8 mouse cellular contexts compared by ENCODE assay signal in the genomic region with DNA sequence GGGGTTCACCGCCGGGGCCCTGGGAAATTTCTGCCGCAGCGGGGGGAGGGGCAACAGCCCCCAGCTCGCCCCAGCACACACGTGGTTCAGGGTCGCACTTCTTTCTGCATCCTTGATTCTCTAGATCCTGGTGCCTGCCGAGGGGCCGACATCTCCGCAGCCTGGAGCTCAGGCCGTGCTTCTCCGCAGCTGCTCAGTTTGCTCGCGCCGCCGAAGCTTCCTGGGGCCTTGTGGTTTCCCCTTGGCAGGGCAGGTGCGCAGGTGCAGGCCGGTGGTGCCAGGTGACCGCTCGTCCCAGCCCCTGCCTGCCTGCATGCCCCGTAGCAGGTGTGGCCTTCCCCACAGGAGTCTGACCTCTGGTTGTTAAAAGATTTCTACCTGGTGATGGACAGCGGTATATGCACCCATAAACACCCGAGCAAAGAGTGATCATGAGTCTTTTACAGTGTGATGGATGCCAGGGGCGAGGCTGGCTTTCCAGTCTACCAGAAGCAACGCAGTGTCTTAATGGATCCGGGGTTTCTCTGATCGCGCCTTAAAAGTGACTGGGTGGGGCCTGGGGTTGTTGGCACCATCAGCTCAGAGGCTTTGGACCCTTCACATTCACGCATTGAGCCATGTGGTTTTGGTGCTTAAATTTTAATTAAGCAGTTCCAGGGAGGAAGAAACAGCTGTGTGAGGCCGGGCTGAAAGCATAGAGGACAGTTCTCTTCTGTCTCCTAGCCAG. TPM values are rescaled to one million over a fixed set of nuclear protein-coding genes. Genes with fewer than 3 reads are reported as not detected.
DNase-seq lines count a peak whose midpoint lies in the region.

No protein-coding gene starts in this region.

- DNase-seq in ovary, postnatal 36 days (ENCODE audit: low spot score), result peak; percentile 27
- DNase-seq in ovary, adult 18-20 months (ENCODE audit: low spot score), result no peak
- peak; percentile 59 for DNase-seq in embryo, embryonic 10 days (ENCODE audit: low spot score)
- peak; percentile 11 to 13 for DNase-seq in heart, postnatal 10 days
- DNase-seq in layer of hippocampus, adult 18-20 months (ENCODE audit: low spot score in 2 of 2), result peak; percentile 11 to 47
- DNase-seq in spleen, adult 18-20 months, result peak; percentile 7 to 29
- no peak for DNase-seq in gastrocnemius, postnatal 36 days

- no peaks in the 10 kb centered on the region for H3K36me3 ChIP-seq in megakaryocyte, embryonic 14.5 days (replicated peaks; ENCODE audit: low read length)

- peak overlapping the region; percentile 90 for H3K4me3 ChIP-seq in megakaryocyte, embryonic 14.5 days (replicated peaks)

- intact Hi-C loops in heart, postnatal 10 days (cut with DNase I), result no loop called here
- intact Hi-C loops in gastrocnemius, postnatal 36 days (cut with DNase I), result no loop called here

- peaks cover 12% of the 10 kb centered on the region; the same call in 1 of the 2 replicates for H3K9me3 ChIP-seq in megakaryocyte, embryonic 14.5 days

- peaks cover 21% of the 10 kb centered on the region for H3K4me1 ChIP-seq in megakaryocyte, embryonic 14.5 days

- H3K27me3 ChIP-seq in megakaryocyte, embryonic 14.5 days (replicated peaks), result peaks cover 5% of the 10 kb centered on the region

RNA-seq across cellular contexts. Expression of gene Dnajc6, which starts 12.6 kb away (rescaled TPM):
- total RNA-seq in heart, postnatal 10 days (2021), result under 1 TPM; 0.50 to 0.55 TPM
- total RNA-seq in layer of hippocampus, adult 18-20 months (2021), result 100 to 1,000 TPM; 287 to 314 TPM
- 0.02 TPM in 1 of 2 replicates, not detected in the other for polyA plus RNA-seq in megakaryocyte, embryonic 14.5 days (2012; ENCODE audit: insufficient read depth, low replicate concordance)
- under 1 TPM; 0.22 to 0.31 TPM for total RNA-seq in gastrocnemius, postnatal 36 days (2021)

Comparison
In these comparisons a context has a peak if more than half of its experiments do, and no peak if none do; other contexts are left out.
1. DNase-seq: peak in ovary, postnatal 36 days (single experiment), embryo, embryonic 10 days (single experiment), heart, postnatal 10 days (2 of 2), layer of hippocampus, adult 18-20 months (2 of 2) and spleen, adult 18-20 months (2 of 2); none in ovary, adult 18-20 months (single experiment) and gastrocnemius, postnatal 36 days (0 of 2).
2. RNA of gene Dnajc6, which starts 12.6 kb away (total RNA-seq): 287 to 314 TPM in layer of hippocampus, adult 18-20 months; 0.50 to 0.55 TPM in heart, postnatal 10 days and 0.22 to 0.31 TPM in gastrocnemius, postnatal 36 days; every median in the first group is over 100 times any median in the second.